ENCODE assay signal across 8 mouse cellular contexts in the genomic region with DNA sequence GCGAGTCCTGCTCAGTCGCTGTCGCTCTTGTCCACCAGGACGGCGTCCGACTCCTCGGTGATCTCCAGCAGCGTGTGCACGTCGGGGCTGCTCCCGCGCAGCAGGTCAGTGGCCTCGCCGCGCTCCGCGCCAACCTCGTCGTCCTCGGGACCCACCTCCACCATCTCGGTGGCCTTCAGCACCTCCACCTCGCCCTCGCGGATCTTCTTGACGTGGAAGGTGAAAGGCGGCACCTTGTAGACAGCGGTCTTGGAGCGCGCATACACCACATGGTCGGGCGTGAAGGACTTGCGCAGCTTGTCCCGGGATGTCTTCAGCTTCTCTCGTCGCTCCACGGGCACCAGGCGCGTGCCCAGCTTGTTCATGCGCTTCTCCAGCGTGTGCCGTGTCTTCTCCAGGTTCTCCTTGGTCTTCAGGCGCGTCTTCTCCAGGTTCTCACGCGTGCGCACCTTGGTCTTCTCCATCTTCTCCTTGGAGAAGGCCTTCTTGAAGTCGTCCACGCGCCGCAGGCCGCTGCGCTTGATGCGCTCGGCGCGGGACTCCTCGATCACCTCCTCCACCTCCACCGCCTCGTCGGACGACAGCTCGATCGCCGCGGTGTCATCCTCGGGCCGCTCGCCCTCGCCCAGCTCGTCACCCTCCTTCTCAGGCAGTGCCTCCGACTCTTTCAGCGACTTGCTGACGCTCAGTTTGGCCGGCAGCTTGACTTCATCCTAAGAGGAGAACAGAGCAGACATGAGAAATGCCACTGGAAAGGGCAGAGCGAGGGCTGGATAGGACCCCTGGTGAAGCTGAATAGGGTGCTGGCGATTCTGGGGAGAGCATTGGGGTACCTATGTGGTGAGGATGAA. TPM values are rescaled to one million over a fixed set of nuclear protein-coding genes. Genes with fewer than 3 reads are reported as not detected.
A peak's percentile ranks its signal among the peaks of the same experiment; 100 is the strongest.
DNase-seq lines count a peak whose midpoint lies in the region; ATAC-seq lines count a peak whose summit lies in the region.

No protein-coding gene starts in this region.

- H3K4me1 ChIP-seq in heart, embryonic 14.5 days (ENCODE audit: control insufficient read depth in 2 of 2, insufficient read depth in 2 of 2, low read length in 2 of 2): peaks cover 23 to 55% of the 10 kb centered on the region in 2 experiments
- peaks cover 56% of the 10 kb centered on the region for H3K4me1 ChIP-seq in liver, embryonic 15.5 days (replicated peaks)

- H3K4me3 ChIP-seq in heart, embryonic 14.5 days (ENCODE audit: control insufficient read depth in 1 of 2, insufficient read depth in 1 of 2, low read depth in 1 of 2, low read length in 2 of 2): no peak overlapping the region
- no peak overlapping the region for H3K4me3 ChIP-seq in liver, embryonic 15.5 days (replicated peaks)

- no peak for ATAC-seq in heart, embryonic 14.5 days (ENCODE audit: insufficient number of reproducible peaks, insufficient read depth, low FRiP score, low read depth)
- ATAC-seq in liver, embryonic 15.5 days (ENCODE audit: insufficient read depth): no peak
- no peak for ATAC-seq in granulocyte monocyte progenitor cell, adult 5-6 weeks (replicated peaks; ENCODE audit: poor library complexity, severe bottlenecking)

- no peaks in the 10 kb centered on the region for H3K27me3 ChIP-seq in heart, embryonic 14.5 days (ENCODE audit: control insufficient read depth, insufficient read depth, low read length)
- peaks cover 12% of the 10 kb centered on the region for H3K27me3 ChIP-seq in liver, embryonic 15.5 days

- WGBS in heart, embryonic 14.5 days: 42% methylated on average over 76 of the region's 76 CpGs
- WGBS in liver, embryonic 15.5 days (ENCODE audit: insufficient replicate concordance): 57% methylated on average over 76 of the region's 76 CpGs

- H3K27ac ChIP-seq in heart, embryonic 14.5 days (replicated peaks in 1 of 2; ENCODE audit: control insufficient read depth in 1 of 2, insufficient read depth in 1 of 2, low read depth in 2 of 2, low read length in 2 of 2): no peak overlapping the region
- H3K27ac ChIP-seq in liver, embryonic 15.5 days (replicated peaks): no peak overlapping the region

- H3K9ac ChIP-seq in heart, embryonic 14.5 days (ENCODE audit: low read length): 0 out of 2 replicates have a peak overlapping the region, but pooled peaks have one; percentile 46
- H3K9ac ChIP-seq in liver, embryonic 15.5 days: no peak overlapping the region

- DNase-seq in adrenal gland, postnatal 14 days: peak; percentile 45
- DNase-seq in adrenal gland, adult 8-10 months: no peak
- DNase-seq in CD4-positive helper T cell, adult 2 months (ENCODE audit: low read depth, low spot score): peak; percentile 20
- DNase-seq in thymus, postnatal 10 days (ENCODE audit: low spot score in 2 of 2): no peak
- no peak for DNase-seq in layer of hippocampus, postnatal 25 days (ENCODE audit: extremely low spot score in 1 of 2, low spot score in 1 of 2)

- peaks cover 65% of the 10 kb centered on the region for H3K36me3 ChIP-seq in heart, embryonic 14.5 days (ENCODE audit: control insufficient read depth, insufficient read depth, low read length)
- H3K36me3 ChIP-seq in liver, embryonic 15.5 days (replicated peaks): no peaks in the 10 kb centered on the region

- H3K9me3 ChIP-seq in heart, embryonic 14.5 days (ENCODE audit: control insufficient read depth, low read length): no peaks in the 10 kb centered on the region
- H3K9me3 ChIP-seq in liver, embryonic 15.5 days (replicated peaks): no peaks in the 10 kb centered on the region

- peak overlapping the region; percentile 51 for H3K4me2 ChIP-seq in heart, embryonic 14.5 days (ENCODE audit: low read length)
- peak overlapping the region; percentile 29 for H3K4me2 ChIP-seq in liver, embryonic 15.5 days

RNA-seq across cellular contexts. Expression of a gene that starts 11.8 kb away (rescaled TPM):
- 290 and 306 TPM in 2 replicates for total RNA-seq in adrenal gland, postnatal 14 days (2021)
- 100 to 1,000 TPM; 321 to 363 (median 344) TPM for total RNA-seq in adrenal gland, adult 8-10 months (2022)
- 200 and 204 TPM in 2 replicates for polyA plus RNA-seq in heart, embryonic 14.5 days (2014; fragmentation: Nextera tagmentation; extraction: Ambion mirVana)
- polyA plus RNA-seq in liver, embryonic 15.5 days (2015; fragmentation: Nextera tagmentation; extraction: Ambion mirVana): 26.9 and 28.1 TPM in 2 replicates
- 1.1 and 1.5 TPM in 2 replicates for total RNA-seq in granulocyte monocyte progenitor cell, adult 5-6 weeks (2014; fragmentation: Nextera tagmentation)
- total RNA-seq in granulocyte monocyte progenitor cell, adult 5-6 weeks (2017): 0.93 and 1.6 TPM in 2 replicates
- total RNA-seq in layer of hippocampus, postnatal 25 days (2021): 10 to 100 TPM; 14.2 to 15.8 TPM

RNA-seq across cellular contexts. Expression of a gene that starts 19.5 kb away (rescaled TPM):
- total RNA-seq in adrenal gland, postnatal 14 days (2021): 75.1 and 82.4 TPM in 2 replicates
- 100 to 1,000 TPM in 1 of 4 experiments, 10 to 100 TPM in 3; 84.0 to 116 (median 95.7) TPM for total RNA-seq in adrenal gland, adult 8-10 months (2022)
- polyA plus RNA-seq in heart, embryonic 14.5 days (2014; fragmentation: Nextera tagmentation; extraction: Ambion mirVana): 51.8 and 53.3 TPM in 2 replicates
- polyA plus RNA-seq in liver, embryonic 15.5 days (2015; fragmentation: Nextera tagmentation; extraction: Ambion mirVana): 35.5 and 40.0 TPM in 2 replicates
- 51.6 and 54.7 TPM in 2 replicates for total RNA-seq in granulocyte monocyte progenitor cell, adult 5-6 weeks (2014; fragmentation: Nextera tagmentation)
- 52.1 and 80.7 TPM in 2 replicates for total RNA-seq in granulocyte monocyte progenitor cell, adult 5-6 weeks (2017)
- total RNA-seq in layer of hippocampus, postnatal 25 days (2021): 10 to 100 TPM; 32.9 to 34.4 TPM

RNA-seq across cellular contexts. Expression of a gene that starts 50.4 kb away (rescaled TPM):
- 91.3 and 111 TPM in 2 replicates for total RNA-seq in adrenal gland, postnatal 14 days (2021)
- 100 to 1,000 TPM; 155 to 222 (median 186) TPM for total RNA-seq in adrenal gland, adult 8-10 months (2022)
- polyA plus RNA-seq in heart, embryonic 14.5 days (2014; fragmentation: Nextera tagmentation; extraction: Ambion mirVana): 54.8 and 57.2 TPM in 2 replicates
- polyA plus RNA-seq in liver, embryonic 15.5 days (2015; fragmentation: Nextera tagmentation; extraction: Ambion mirVana): 45.3 and 47.1 TPM in 2 replicates
- 42.7 and 66.2 TPM in 2 replicates for total RNA-seq in granulocyte monocyte progenitor cell, adult 5-6 weeks (2014; fragmentation: Nextera tagmentation)
- 16.8 and 17.9 TPM in 2 replicates for total RNA-seq in granulocyte monocyte progenitor cell, adult 5-6 weeks (2017)
- 100 to 1,000 TPM; 446 to 454 TPM for total RNA-seq in layer of hippocampus, postnatal 25 days (2021)

Comparison
In these comparisons a context has a peak if more than half of its experiments do, and no peak if none do; other contexts are left out.
1. DNase-seq: peak in adrenal gland, postnatal 14 days (single experiment) and CD4-positive helper T cell, adult 2 months (single experiment); none in adrenal gland, adult 8-10 months (single experiment), thymus, postnatal 10 days (0 of 2) and layer of hippocampus, postnatal 25 days (0 of 2).
2. RNA of a gene that starts 11.8 kb away (total RNA-seq): 321 to 363 TPM in adrenal gland, adult 8-10 months and 290 to 306 TPM in adrenal gland, postnatal 14 days; 14.2 to 15.8 TPM in layer of hippocampus, postnatal 25 days and 0.93 to 1.6 TPM in granulocyte monocyte progenitor cell, adult 5-6 weeks; every median in the first group is over 10 times any median in the second.